Mouse (Mus musculus) CD8-positive naive resting alpha-beta T cell, adult 2 months (primary cell): Measurements from ENCODE around the gene Cep131.

Experiments used
- DNase-seq, 2 experiments: peaks; one replicate each; pipeline ENCODE4 v3.0.0; 2022; ENCODE audit warnings: low read depth in 2 of 2, low spot score in 2 of 2

The Cep131 gene

GRCm38 (mm10) chr11:120028319-120029092, 58.1 kb downstream of the Cep131 start:
- no peak for DNase-seq

GRCm38 (mm10) chr11:120026941-120027340, 59.7 kb downstream of the Cep131 start:
- no peak for DNase-seq

GRCm38 (mm10) chr11:120022841-120023240, 63.8 kb downstream of the Cep131 start:
- no peak for DNase-seq

- no peak for DNase-seq
These were observed 64.4 kb downstream of the Cep131 start for GRCm38 (mm10) chr11:120022216-120022615.

- DNase-seq: no peak
These were observed 65.3 kb downstream of the Cep131 start for GRCm38 (mm10) chr11:120021367-120021766.

GRCm38 (mm10) chr11:120019542-120020440, 66.8 kb downstream of the Cep131 start:
- no peak for DNase-seq

GRCm38 (mm10) chr11:120017011-120017410, 69.6 kb downstream of the Cep131 start:
- DNase-seq: no peak

GRCm38 (mm10) chr11:120014758-120015157, 71.9 kb downstream of the Cep131 start:
- DNase-seq: no peak
